Mouse (Mus musculus) G1E (cell line): ENCODE measurements around the gene Tob2. TPM values are rescaled to one million over a fixed set of nuclear protein-coding genes. Genes with fewer than 3 reads are reported as not detected.

Experiments used
- ATAC-seq: 2 replicates; pipeline ENCODE4 v1.8.0; 2016; ENCODE audit warnings: mild to moderate bottlenecking; ENCODE audit not compliant: insufficient number of reproducible peaks, poor library complexity, low FRiP score, severe bottlenecking; ENCODE audit errors: extremely low read depth
- DNase-seq: peaks from one replicate; pipeline ENCODE4 v3.0.0; 2012; ENCODE audit warnings: low spot score
- H3K27me3 ChIP-seq: 2 replicates; pipeline ENCODE4 v1.6.1; 2012; ENCODE audit warnings: mild to moderate bottlenecking, low read length, inconsistent platforms; ENCODE audit not compliant: insufficient read depth
- H3K36me3 ChIP-seq: replicated peaks from 2 replicates; pipeline ENCODE3; 2012; ENCODE audit warnings: mild to moderate bottlenecking, inconsistent platforms
- H3K4me1 ChIP-seq: 2 replicates; pipeline ENCODE4 v1.6.1; 2012; ENCODE audit warnings: low read depth, low read length, inconsistent platforms, mixed read lengths; ENCODE audit not compliant: insufficient read depth
- H3K4me3 ChIP-seq: 2 replicates; pipeline ENCODE4 v1.5.1; 2012; ENCODE audit warnings: low read depth, mild to moderate bottlenecking, inconsistent platforms, low read length, moderate library complexity, mixed read lengths
- H3K9me3 ChIP-seq: replicated peaks from 2 replicates; pipeline ENCODE4 v1.6.1; 2012; ENCODE audit warnings: inconsistent platforms
- CTCF ChIP-seq: IDR thresholded peaks from 2 replicates; pipeline ENCODE4 v1.5.1; 2012; ENCODE audit warnings: low read depth, low read length, inconsistent platforms, mixed read lengths
- GATA1 ChIP-seq: IDR thresholded peaks from 2 replicates; pipeline ENCODE4 v1.6.1; 2012; ENCODE audit warnings: borderline replicate concordance, low read length, inconsistent platforms, mixed read lengths
- GATA2 ChIP-seq: IDR thresholded peaks from 2 replicates; pipeline ENCODE4 v1.6.1; 2012; ENCODE audit warnings: low read depth, low read length, inconsistent platforms, borderline replicate concordance
- POLR2AphosphoS5 ChIP-seq: IDR thresholded peaks from 2 replicates; pipeline ENCODE4 v1.6.1; 2012; ENCODE audit warnings: low read depth, low read length, inconsistent platforms; ENCODE audit not compliant: insufficient replicate concordance
- TAL1 ChIP-seq: conservative IDR thresholded peaks from 2 replicates; pipeline ENCODE4 v1.6.1; 2012; ENCODE audit warnings: low read depth, low read length, inconsistent platforms, mixed read lengths
- polyA plus RNA-seq: library from polyadenylated mRNA; stranded (reverse); fragments of >175 nt; gene quantifications from 2 replicates; pipeline ENCODE4 v1.2.3, GENCODE M21; 2012
- total RNA-seq, 2 experiments: library from RNA; stranded (forward) in 1 of 2; stranded (reverse) in 1 of 2; fragments of 200-1000 nt in 1 of 2; fragments of >200 nt in 1 of 2; fragmentation: Nextera tagmentation in 1 of 2; gene quantifications; 2 replicates each; pipeline ENCODE4 v1.2.3; 2014 to 2017

Tob2 gene
- total and polyA plus RNA-seq, 3 experiments = 9.9 to 37.5 (median 32.3) TPM

DNA sequence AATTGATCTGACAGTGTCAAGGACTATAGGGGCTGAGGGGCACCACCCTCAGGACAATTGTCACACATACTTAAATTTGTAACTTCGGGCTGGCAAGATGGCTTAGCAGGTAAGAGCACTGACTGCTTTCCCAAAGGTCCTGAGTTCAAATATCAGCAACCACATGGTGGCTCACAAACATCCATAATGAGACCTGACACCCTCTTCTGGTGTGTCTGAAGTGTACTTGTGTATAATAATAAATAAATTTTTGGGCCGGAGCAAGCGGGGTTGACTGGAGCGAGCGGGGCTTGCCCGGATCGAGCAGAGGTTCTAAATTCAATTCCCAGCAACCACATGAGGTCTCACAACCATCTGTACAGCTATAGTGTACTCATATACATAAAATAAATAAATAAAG, 18.3 kb downstream of the Tob2 start:
- H3K27me3 ChIP-seq = peaks cover 52% of the 10 kb centered on the region
- H3K36me3 ChIP-seq = peaks cover 3% of the 10 kb centered on the region
- DNase-seq (no peak), ATAC-seq (no peak)
- H3K9me3 ChIP-seq = no peaks in the 10 kb centered on the region
- no peak for TF ChIP-seq CTCF
- TF ChIP-seq GATA2 = no peak
- no peak for TF ChIP-seq GATA1
- no peak for TF ChIP-seq TAL1
- no peak for TF ChIP-seq POLR2AphosphoS5
- H3K4me1 ChIP-seq = peaks cover 31% of the 10 kb centered on the region
- H3K4me3 ChIP-seq = no peak overlapping the region

GRCm38 (mm10) chr15:81839634-81840033, 19.0 kb downstream of the Tob2 start:
- no peaks in the 10 kb centered on the region for H3K9me3 ChIP-seq
- ATAC-seq = no peak
- no peaks in the 10 kb centered on the region for H3K36me3 ChIP-seq
- no peak for DNase-seq
- peaks cover 27% of the 10 kb centered on the region for H3K4me1 ChIP-seq
- TF ChIP-seq GATA2 (no peak), TAL1 (no peak), POLR2AphosphoS5 (no peak), CTCF (no peak), GATA1 (no peak)
- peaks cover 57% of the 10 kb centered on the region for H3K27me3 ChIP-seq
- H3K4me3 ChIP-seq = no peak overlapping the region

DNA sequence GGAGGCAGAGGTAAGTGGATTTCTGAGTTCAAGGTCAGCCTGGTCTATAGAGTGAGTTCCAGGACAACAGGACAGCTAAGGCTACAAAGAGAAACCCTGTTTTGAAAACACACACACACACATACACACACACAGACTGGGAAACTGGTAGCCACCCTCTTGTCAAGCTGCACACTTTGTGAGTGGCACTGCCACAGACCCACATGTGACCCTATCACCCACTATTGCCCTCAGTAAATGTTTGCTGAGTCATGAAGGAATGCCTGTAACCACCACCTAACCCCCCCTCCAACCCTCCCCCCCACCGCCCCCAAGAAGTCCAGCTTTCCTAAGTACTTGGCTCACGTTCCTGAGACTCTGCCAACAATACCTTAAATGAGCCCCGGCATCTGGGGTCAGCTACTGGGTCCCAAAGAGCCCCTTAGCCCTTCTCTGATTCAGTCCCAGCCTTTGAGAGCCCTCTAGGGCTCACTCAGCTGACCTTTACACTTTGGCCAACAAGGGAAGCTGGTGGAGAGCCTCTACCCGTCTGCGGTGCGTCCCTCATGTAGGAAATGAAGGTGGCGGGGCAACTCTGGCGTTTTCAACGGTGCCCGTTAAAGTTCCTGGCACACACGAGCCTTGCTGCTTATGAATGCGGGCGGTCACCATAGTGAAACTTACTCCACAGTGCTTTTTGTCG, 19.9 kb downstream of the Tob2 start:
- ATAC-seq = no peak
- peaks cover 67% of the 10 kb centered on the region for H3K27me3 ChIP-seq
- H3K4me1 ChIP-seq = peaks cover 27% of the 10 kb centered on the region
- DNase-seq = no peak
- H3K4me3 ChIP-seq = no peak overlapping the region
- no peak for TF ChIP-seq CTCF
- TF ChIP-seq TAL1 = no peak
- no peak for TF ChIP-seq POLR2AphosphoS5
- no peak for TF ChIP-seq GATA2
- TF ChIP-seq GATA1 = no peak
- H3K9me3 ChIP-seq = no peaks in the 10 kb centered on the region
- no peaks in the 10 kb centered on the region for H3K36me3 ChIP-seq

DNA sequence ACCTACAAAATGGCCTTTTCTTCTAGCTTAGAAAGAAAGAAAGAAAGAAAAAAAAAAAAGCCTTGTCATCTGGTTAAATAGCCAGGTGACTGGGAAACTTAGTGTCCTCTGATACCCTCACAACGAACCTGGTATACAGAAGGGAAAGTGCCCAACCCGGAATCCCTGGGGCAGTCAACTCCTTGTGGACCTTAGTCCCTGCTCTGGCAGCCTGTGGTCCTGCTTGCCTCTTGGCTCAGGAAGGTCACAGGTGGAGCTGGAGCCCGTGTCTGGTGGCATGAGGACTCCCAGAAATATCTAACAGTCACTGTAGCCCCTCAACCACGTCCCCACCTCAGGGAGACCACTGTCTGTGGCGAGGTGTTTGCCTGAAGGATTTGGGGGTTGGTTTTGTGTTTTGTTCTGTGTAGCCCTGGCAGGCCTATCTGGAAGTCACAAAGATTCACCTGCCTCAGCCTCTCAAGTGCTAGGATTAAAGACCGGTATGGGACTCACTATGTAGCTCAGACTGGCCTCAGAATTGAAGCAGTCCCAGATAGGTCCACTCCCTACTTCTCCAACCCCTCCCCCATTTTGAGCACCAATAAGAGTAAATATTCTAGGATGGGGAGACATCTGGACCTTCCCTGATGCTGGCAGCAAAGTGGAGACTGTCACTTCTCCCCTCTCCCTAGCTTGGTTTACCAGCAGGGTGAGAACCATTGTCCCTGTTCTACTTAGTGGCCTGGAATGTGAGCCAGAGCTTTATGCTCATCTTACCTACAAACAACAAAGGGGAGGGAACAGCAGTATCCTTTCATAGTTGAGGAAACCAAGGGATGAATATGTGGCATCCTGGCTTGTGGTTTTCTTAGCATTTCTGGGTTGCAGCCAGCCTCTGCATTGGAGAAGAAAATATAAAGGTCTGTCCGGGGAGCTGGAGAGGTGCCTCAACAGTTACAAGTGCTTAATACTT, 21.4 kb downstream of the Tob2 start:
- H3K4me1 ChIP-seq = peaks cover 27% of the 10 kb centered on the region
- TF ChIP-seq CTCF (no peak), GATA2 (no peak), GATA1 (no peak), POLR2AphosphoS5 (no peak), TAL1 (no peak)
- ATAC-seq (no peak), DNase-seq (no peak)
- H3K9me3 ChIP-seq = no peaks in the 10 kb centered on the region
- H3K27me3 ChIP-seq = peaks cover 62% of the 10 kb centered on the region
- H3K36me3 ChIP-seq = no peaks in the 10 kb centered on the region
- H3K4me3 ChIP-seq = no peak overlapping the region

DNA sequence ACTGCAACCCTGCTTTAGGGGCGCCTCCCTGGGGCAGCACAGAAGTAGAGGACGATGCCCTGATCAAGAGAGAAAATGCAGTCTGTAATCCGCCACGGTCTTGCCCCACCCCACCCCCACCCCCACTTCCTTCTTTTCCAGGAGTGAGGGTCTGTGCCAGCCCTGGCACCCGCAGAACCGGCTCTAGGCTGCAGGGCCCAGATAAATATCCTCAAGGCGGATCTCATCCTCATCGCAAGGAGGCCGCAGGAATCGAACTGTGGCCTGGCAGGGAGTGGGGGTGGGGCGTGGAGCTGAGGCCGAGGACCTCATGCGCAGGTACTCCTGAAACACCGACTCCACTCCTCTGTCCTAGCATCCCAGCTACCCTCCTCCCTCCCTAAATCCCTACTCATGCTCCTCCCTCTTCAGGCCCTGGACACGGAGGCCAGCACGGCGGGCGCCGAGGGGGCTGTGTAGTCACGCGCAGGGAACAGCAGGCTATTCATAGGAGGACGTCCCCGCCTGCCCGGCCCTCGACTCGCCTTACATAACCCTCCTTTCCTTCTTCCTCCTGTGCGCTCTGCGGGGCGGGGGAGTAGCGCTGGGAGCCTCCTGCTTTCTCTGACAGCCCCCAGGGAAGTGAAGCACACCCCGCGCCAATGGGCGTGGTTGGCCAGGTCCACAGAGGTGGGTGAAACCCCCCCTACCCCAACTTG, 22.3 kb downstream of the Tob2 start:
- Histone ChIP-seq H3K9me3 (no peaks in the 10 kb centered on the region), H3K4me3 (peak overlapping the region; percentile 36; the same call in 1 of the 2 replicates), H3K27me3 (peaks cover 59% of the 10 kb centered on the region), H3K36me3 (no peaks in the 10 kb centered on the region), H3K4me1 (peaks cover 31% of the 10 kb centered on the region)
- no peak for DNase-seq
- ATAC-seq = no peak
- TF ChIP-seq GATA2 (no peak), POLR2AphosphoS5 (no peak), TAL1 (no peak), GATA1 (no peak), CTCF (no peak)
